Mouse (Mus musculus) heart, postnatal 36 days (tissue): ENCODE data around the gene Gm49320. TPM values are rescaled to one million over a fixed set of nuclear protein-coding genes. Genes with fewer than 3 reads are reported as not detected.

ENCODE experiments used
- DNase-seq, 2 experiments: peaks; one replicate each; pipeline ENCODE4 v3.0.0; 2021 to 2022
- intact Hi-C: fragments of 180-260 bp; cut with DNase I; formaldehyde crosslinking; loops from one replicate; pipeline ENCODE4 v1.15.1; 2025
- total RNA-seq, 2 experiments: library from RNA; stranded (reverse); gene quantifications; 2 replicates each; pipeline ENCODE4 v1.2.3; 2021

The Gm49320 gene
- under 1 TPM in 1 of 2 experiments, not detected in 1; 0.44 TPM for total RNA-seq

GRCm38 (mm10) chr8:4238434-4239192 is at the start of gene Gm49320, which contains the start of gene Map2k7:
TSS of gene Gm49320 (plus strand) at chr8:4238865.
TSS of gene Map2k7 (plus strand) at chr8:4238740.
- intact Hi-C loops: loop anchor here (2.0 kb wide), 1 partner anchor 14 kb away; the partner anchor contains the start of gene Snapc2
- DNase-seq: peak; percentile 99 to 100

DNA sequence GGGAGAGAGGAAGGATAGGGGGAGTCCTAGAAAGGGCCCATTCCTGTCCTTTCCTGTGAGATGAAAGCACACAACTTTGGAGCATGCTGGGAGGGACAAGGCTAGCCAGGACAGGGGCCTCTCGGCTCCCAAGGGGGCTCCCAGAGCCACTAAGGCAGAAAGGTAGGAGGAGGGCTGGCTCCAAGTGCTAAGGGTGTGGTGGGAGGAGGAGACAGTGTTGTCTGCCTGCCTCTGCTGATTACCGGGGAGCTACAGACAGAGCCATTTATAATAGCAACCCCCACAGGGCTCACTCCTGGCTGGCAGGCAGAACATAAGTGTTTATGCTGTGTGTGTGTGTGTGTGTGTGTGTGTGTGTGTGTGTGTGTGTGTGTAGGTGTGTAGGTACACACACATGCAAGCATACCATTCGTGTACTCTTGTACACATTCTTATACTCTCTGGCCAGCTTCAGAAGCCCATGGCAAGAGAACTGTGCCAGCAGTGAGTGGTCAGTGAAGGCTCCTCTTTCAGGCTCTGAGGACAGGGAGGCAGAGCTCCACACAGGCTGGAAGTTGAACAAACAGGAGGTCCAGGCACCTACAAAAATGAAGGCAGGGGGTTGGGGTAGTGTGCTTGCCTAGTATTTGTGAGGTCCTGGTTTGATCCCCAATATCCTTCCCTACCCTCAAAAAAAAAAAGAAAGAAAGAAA is 49.5 kb upstream of the Gm49320 start:
- intact Hi-C loops: no loop called here
- DNase-seq: no peak

DNA sequence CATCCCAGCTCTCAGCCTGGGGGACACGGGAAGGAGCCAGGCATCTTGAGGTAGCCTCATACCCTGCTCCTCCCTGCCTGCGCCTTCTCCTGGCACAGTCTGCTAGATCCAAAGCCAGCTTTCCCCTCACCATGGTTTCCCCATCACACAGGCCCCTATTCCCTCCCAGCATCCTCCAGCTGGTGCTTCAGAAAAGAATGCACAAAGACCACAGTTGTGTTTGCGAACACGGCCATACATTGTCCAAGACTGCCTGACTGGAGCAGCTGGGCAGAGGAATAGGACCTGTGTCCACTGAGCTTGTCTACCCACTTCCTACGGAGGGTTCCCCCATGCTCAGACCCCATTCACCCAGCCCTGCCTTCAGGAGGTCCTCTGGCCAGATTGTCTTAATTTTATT is 46.4 kb upstream of the Gm49320 start:
- intact Hi-C loops: loop anchor here (5.0 kb wide), 3 partner anchors 65 to 180 kb away; partner anchors contain the start of gene Ctxn1
- DNase-seq: no peak

GRCm38 (mm10) chr8:4192807-4193587 is 45.7 kb upstream of the Gm49320 start:
- DNase-seq: peak; percentile 83 to 88
- intact Hi-C loops: loop anchor here (5.0 kb wide), 3 partner anchors 64 to 179 kb away; partner anchors contain the start of gene Ctxn1

DNA sequence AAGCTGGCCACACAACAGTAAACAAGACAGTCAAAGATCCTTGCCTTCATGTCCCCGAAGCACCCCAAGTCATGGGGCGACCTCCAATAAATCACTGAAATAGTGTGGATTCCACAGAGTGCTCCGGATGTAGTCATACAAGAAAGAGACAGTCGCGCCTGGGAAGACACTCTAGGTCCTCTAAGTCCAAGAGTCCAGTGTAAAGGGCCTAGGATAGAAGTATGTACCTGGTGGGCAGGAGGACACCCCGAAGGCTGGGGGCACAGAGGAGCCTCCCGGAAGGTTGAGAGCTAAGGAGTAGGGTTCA is 45.1 kb upstream of the Gm49320 start:
- DNase-seq: no peak
- intact Hi-C loops: loop anchor here (5.0 kb wide), 3 partner anchors 64 to 179 kb away; partner anchors contain the start of gene Ctxn1

DNA sequence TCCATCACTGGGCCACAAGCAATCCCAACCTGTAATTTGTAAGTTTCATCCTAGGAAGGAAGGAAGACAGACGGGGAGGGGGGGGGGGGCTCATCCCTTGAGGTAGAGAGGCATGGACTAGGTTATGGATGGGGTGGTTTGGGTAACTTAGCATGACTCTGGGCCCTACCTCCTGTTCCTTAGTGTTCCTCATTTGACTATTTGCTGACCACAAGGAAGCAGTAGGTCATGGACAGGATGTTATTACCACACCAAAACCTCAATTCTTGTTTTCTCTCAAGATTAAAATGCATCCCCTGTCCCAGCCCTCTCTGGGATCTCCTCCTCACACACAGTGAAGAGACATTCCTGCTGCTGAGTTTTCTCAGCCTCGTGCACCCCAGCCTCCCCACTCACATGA is 37.3 kb upstream of the Gm49320 start:
- intact Hi-C loops: no loop called here
- DNase-seq: no peak

- intact Hi-C loops: no loop called here
- DNase-seq: no peak
These were observed 33.2 kb upstream of the Gm49320 start for GRCm38 (mm10) chr8:4205246-4206123.

DNA sequence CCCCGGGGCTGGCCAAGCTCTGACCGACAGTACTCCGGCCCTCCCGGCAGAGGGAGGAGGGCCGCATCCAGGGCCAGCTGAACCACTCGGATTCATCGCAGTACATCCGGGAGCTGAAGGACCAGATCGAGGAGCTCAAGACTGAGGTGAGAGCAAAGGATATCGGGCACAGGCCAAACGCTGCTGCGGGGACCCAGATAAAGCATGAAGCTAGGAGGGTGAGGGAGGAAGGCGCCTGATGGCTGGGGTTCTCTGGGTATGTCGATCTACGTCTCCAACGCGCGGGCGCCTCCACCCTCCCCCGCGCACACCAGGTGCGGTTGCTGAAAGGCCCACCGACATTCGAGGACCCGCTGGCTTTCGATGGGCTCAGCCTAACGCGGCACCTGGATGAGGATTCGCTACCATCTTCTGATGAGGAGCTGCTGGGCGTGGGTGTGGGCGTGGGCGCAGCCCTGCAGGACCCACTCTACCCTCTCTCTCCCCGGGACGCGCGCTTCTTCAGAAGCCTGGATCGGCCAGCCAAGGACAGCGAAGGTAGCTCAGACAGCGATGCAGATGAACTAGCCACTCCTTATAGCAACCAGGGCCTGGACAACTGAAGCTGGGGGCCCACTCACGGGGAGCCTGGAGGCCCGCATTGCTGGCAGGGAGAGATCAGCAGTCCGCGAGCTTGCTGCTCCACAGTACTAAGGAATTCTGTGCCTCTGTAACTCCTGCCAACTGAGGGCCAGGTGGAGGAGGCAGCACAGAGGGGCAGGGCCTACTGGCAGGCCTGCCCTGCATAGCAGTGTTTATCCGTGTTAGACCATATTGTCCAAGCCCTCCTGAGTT is 32.3 kb upstream of the Gm49320 start:
- intact Hi-C loops: no loop called here
- DNase-seq: no peak

- intact Hi-C loops: no loop called here
- no peak for DNase-seq
These were observed 31.7 kb upstream of the Gm49320 start for GRCm38 (mm10) chr8:4207016-4207350.

- no peak for DNase-seq
- intact Hi-C loops: no loop called here
These were observed 27.6 kb upstream of the Gm49320 start for GRCm38 (mm10) chr8:4211097-4211496.

GRCm38 (mm10) chr8:4212809-4213209 is 25.9 kb upstream of the Gm49320 start:
- no peak for DNase-seq
- intact Hi-C loops: no loop called here

DNA sequence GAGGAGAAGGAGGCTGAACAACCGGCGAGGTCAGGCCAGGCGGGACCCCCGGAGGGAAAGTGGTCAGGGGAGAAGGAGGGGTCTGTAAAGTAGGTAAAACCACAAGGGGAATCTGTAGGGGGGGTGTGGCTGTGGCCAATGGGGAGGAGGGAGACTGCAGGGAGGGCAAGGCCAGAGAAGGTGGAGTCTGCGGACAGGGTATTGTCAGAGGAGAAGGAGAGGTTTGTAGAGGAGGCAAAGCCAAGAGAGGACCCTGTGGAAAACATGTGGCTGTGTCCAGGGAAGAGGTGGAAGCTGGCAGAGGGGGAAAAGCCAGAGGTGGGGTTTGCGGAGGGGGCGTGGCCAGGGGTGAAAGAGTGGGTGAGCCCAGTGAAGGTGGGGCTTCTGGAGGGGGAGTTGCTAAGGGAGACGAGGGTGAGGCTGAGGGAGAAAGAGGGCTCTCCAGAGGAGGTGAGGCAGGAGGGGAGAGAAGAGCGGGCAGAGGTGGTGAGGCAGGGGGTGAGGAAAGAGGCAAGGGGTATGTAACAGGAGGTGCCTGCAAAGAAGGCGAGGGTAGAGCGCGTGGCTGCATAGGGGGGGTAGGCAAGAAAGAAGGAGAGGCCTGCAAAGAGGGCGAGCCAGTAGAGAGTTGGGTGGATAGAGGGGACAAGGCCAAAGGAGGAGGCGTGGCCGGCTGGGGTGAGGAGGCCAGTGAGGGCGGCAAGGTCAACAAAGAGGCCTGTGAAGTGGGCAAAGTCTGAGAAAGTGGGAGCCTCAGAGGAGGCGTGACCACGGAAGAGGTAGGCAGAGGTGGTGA is 25.3 kb upstream of the Gm49320 start:
- peak; percentile 29 to 42 for DNase-seq
- intact Hi-C loops: no loop called here

DNA sequence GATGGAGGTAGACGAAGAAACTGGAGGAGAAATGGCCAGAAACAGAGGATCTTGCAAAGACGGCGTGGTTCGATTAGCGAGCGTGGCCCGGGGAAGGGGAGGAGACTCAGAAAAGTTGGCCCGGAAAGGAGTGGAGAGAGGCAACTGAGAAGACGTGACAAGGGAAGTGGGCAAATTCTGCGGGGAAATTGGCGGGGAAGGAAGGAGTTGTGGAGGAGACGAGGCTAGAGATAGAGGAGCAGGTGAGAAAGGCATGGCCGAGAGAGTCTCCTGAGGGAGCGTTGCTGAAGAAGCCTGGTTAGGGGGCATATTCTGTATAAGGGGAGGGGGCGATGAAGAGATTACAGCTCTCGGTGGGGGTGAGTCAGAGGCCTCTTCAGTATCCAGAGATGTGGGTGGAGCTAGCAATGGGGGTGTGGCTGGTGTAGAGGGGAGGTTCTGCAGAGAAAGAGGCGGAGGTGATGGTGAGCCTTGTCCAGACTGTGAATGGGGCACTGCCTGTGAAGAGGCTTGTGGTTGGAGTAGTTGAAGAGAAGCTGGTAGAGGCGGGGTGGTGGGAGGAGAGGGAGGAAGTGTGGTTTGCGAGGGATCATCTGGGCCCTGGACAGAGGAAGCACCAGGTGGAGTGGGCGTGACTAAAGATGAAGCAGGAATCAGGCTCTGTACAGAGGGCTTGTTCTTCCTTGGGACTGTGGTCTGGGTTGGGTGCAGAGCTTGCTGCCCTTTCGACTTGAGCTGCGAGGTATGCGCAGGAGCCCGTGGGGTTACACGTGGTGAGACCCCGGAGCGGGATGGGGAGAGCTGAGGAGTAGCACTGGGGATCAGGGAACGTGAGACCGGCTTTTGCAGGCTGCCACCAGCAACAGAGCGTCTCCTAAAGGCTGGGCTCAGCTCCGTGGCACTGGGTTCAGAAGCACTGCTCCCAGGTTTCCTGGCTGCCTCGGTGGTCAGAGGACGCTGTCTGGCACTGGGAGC is 24.4 kb upstream of the Gm49320 start:
- peak; percentile 17 to 23 for DNase-seq
- intact Hi-C loops: no loop called here

- no peak for DNase-seq
- intact Hi-C loops: no loop called here
These were observed 22.4 kb upstream of the Gm49320 start for GRCm38 (mm10) chr8:4216296-4216695.

- intact Hi-C loops: no loop called here
- no peak for DNase-seq
These were observed 21.7 kb upstream of the Gm49320 start, which contains the start of gene Prr36 for GRCm38 (mm10) chr8:4216791-4217621. TSS of gene Prr36 (minus strand) at chr8:4217459.

DNA sequence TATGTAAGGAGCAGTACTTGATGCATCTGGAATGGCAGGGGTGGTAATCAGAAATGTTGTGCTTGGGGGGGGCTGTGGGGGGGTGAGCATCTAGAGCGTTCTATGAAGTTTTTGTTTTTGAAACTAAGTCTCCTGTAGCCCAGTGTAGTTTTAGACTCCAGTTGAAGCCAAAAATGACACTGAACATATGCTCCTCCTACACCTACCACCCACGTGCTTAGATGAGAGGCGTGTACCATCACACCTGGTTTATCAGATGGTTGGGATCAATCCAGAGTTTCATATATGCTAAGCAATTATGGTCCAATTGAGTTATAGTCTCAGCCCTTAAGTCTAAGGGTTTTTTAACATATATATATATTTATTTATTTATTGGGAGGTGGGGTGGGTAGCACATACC is 19.0 kb upstream of the Gm49320 start:
- no peak for DNase-seq
- intact Hi-C loops: no loop called here
